Mouse (Mus musculus) adrenal gland, adult (tissue): ENCODE measurements around the gene Dnajc30.
A peak's percentile ranks its signal among the peaks of the same experiment; 100 is the strongest.
"Not testable (repeated sequence)": the region's sequence is repeated elsewhere in the genome, so short reads cannot be mapped to it uniquely, and the experiment has no call there.

Experiments used
- DNase-seq, 2 experiments: peaks; one replicate each; pipeline ENCODE4 v3.0.0; 2022 to 2023; ENCODE audit warnings: low spot score in 1 of 2; ENCODE audit not compliant: inconsistent age in 2 of 2

Gene Dnajc30

GRCm38 (mm10) chr5:135063629-135064381, at the start of gene Dnajc30:
Gene Dnajc30 (plus strand): TSS chr5:135064202.
- DNase-seq = peak; percentile 97 to 98

- DNase-seq = peak; percentile 86 to 96
Observed at GRCm38 (mm10) chr5:135015497-135015896, 48.5 kb upstream of the Dnajc30 start.

GRCm38 (mm10) chr5:135016224-135016759, 47.7 kb upstream of the Dnajc30 start:
- peak in 1 of 2 experiments; percentile 58 for DNase-seq

- peak; percentile 79 to 90 for DNase-seq
Observed at GRCm38 (mm10) chr5:135021814-135022213, 42.2 kb upstream of the Dnajc30 start.

GRCm38 (mm10) chr5:135023344-135024173, 40.4 kb upstream of the Dnajc30 start, which contains the start of gene Stx1a:
Gene Stx1a (plus strand): TSS chr5:135023482.
- DNase-seq = peak; percentile 94 to 96

- DNase-seq = no peak
Observed at GRCm38 (mm10) chr5:135024665-135025224, 39.3 kb upstream of the Dnajc30 start.

- no peak for DNase-seq
Observed at GRCm38 (mm10) chr5:135025899-135026298, 38.1 kb upstream of the Dnajc30 start.

GRCm38 (mm10) chr5:135029007-135029854, 34.8 kb upstream of the Dnajc30 start:
- DNase-seq = peak; percentile 87 to 92

GRCm38 (mm10) chr5:135032581-135032980, 31.4 kb upstream of the Dnajc30 start:
- no peak for DNase-seq

GRCm38 (mm10) chr5:135034593-135034992, 29.4 kb upstream of the Dnajc30 start:
- DNase-seq = no peak

- peak in 1 of 2 experiments; percentile 82 for DNase-seq
Observed at GRCm38 (mm10) chr5:135035608-135036359, 28.2 kb upstream of the Dnajc30 start.

- DNase-seq = no peak
Observed at GRCm38 (mm10) chr5:135037946-135038345, 26.1 kb upstream of the Dnajc30 start.

- no peak for DNase-seq
Observed at GRCm38 (mm10) chr5:135039541-135039940, 24.5 kb upstream of the Dnajc30 start.

- DNase-seq = no peak
Observed at GRCm38 (mm10) chr5:135040059-135040458, 23.9 kb upstream of the Dnajc30 start.

- peak; percentile 72 to 86 for DNase-seq
Observed at GRCm38 (mm10) chr5:135040777-135041176, 23.2 kb upstream of the Dnajc30 start.

- DNase-seq = no peak
Observed at GRCm38 (mm10) chr5:135042105-135042788, 21.8 kb upstream of the Dnajc30 start.

- DNase-seq = no peak
Observed at GRCm38 (mm10) chr5:135044575-135044974, 19.4 kb upstream of the Dnajc30 start.

- no peak for DNase-seq
Observed at GRCm38 (mm10) chr5:135048539-135048938, 15.5 kb upstream of the Dnajc30 start.

GRCm38 (mm10) chr5:135049268-135049667, 14.7 kb upstream of the Dnajc30 start:
- not testable (repeated sequence) for DNase-seq
